Mouse (Mus musculus): ENCODE measurements at regions not wholly inside any gene's neighbourhood (a gene's known extent, or its start where the extent isn't known, plus 50 kb on each side); places are given as distances from the start of the nearest gene placed in this dataset.

DNA sequence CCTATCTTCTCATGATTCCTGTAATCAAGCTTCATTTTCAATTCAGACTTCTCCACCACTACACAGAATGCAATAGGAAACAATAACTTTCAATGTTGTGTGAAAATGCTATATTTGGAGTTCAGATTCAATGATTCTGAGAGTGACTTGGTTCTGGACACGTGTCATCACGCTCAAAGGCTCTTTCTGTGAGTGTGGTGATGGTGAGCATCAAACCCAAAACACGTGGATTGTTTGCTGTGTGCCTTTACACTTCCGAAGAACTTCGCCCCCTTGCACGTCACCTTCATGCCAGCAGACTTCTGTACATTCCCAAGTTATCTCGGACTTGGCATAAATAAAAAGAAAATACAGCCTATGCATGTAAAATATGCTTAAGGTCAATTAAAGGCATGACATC, 425.1 kb upstream of the Tbc1d2b start:
- no peak for TF ChIP-seq CTCF (IDR thresholded peaks at IDR 0.05; ENCODE audit: extremely low read depth, insufficient read depth, low read length)
- TF ChIP-seq POLR2A (IDR thresholded peaks at IDR 0.05; ENCODE audit: extremely low read depth, insufficient read depth, low read length), result no peak
